Mouse (Mus musculus) adrenal gland, postnatal 14 days (tissue): ENCODE data around the gene Pcmtd2. TPM values are rescaled to one million over a fixed set of nuclear protein-coding genes. Genes with fewer than 3 reads are reported as not detected.
"Not testable (repeated sequence)": the region's sequence is repeated elsewhere in the genome, so short reads cannot be mapped to it uniquely, and the experiment has no call there.

ENCODE experiments used
- DNase-seq: peaks from one replicate; pipeline ENCODE4 v3.0.0; 2021; ENCODE audit warnings: mixed read lengths
- long read RNA-seq, 2 experiments: library from polyadenylated mRNA; stranded (forward); transcript quantifications; one replicate each; pipeline ENCODE4 v2.0.0; 2021
- total RNA-seq: library from RNA; stranded (reverse); gene quantifications from 2 replicates; pipeline ENCODE4 v1.2.3, GENCODE M21; 2021

The Pcmtd2 gene
- total RNA-seq = 47.6 and 52.4 TPM in 2 replicates
- long read RNA-seq, experiment 1, transcript Pcmtd2-202 (7 exons, 3,499 nt) = minor isoform, 5 of 64 reads
- long read RNA-seq, experiment 1, transcript Pcmtd2-201 (7 exons, 3,569 nt) = major isoform, 45 of 64 reads
- long read RNA-seq, experiment 1, partial matches to known transcripts = 4 of 64 reads
- long read RNA-seq, experiment 1, other reads (novel, unspliced or antisense) = 10 of 64 reads
- long read RNA-seq, experiment 2, transcript Pcmtd2-201 (7 exons, 3,569 nt) = major isoform, 23 of 33 reads
- long read RNA-seq, experiment 2, partial matches to known transcripts = 1 of 33 reads
- long read RNA-seq, experiment 2, other reads (novel, unspliced or antisense) = 6 of 33 reads

- DNase-seq = peak; percentile 96
These were observed at the start of gene Pcmtd2 for GRCm38 (mm10) chr2:181837372-181838292. Gene Pcmtd2, plus strand, starts transcription at chr2:181837854.

- DNase-seq = no peak
These were observed 48.3 kb upstream of the Pcmtd2 start for GRCm38 (mm10) chr2:181789396-181789795.

DNA sequence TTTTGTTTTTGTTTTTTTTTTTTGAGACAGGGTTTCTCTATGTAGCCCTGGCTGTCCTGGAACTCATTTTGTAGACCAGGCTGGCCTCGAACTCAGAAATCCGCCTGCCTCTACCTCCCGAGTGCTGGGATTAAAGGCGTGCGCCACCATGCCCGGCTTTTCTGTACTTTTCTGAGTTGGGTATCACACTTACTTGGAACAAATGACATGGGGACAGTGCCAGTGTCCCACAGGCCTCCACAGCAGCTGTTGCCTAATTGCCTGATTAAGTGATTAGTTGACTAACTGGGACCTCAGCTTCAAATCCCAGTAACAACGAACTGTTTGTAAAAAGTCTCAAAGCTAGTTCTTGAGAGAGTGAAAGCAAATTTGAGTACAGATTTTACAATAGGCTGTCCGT, 44.5 kb upstream of the Pcmtd2 start:
- not testable (repeated sequence) for DNase-seq

DNA sequence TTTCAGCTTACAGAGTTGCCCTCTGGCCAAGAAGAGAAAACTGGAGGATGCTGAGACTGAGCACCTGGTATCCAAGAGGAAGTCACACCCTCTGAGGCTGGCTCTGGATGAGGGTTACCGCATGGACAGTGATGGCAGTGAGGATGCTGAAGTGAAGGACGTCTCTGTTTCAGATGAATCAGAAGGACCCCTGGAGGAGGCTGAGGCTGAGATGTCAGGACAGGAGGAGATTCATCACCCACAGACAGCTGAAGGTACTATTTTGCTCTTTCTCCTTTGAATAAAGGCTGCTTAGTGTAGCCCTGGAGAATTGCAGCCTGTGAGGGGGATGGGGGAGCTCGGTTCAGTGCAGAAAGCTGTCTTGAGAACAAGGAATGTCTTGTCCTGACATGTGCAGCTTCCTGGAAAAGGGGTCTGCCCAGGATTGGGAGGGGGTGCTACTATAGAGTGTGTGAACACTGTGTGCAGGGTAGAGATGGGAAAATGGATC, 42.0 kb upstream of the Pcmtd2 start:
- DNase-seq = no peak

DNA sequence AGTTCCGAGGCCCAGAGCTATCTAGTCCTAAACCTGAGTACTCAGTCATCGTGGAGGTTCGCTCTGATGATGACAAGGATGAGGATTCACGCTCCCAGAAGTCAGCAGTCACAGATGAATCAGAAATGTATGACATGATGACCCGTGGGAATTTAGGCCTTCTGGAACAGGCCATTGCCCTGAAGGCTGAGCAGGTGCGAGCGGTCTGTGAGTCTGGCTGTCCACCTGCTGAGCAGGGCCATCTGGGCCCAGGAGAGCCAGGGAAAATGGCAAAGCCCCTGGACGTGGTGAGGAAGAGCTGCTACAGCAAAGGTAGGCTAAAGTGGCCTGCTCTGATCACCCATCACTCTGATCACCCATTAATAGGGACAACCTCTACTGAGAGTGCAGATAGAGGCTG, 40.0 kb upstream of the Pcmtd2 start:
- DNase-seq = no peak

DNA sequence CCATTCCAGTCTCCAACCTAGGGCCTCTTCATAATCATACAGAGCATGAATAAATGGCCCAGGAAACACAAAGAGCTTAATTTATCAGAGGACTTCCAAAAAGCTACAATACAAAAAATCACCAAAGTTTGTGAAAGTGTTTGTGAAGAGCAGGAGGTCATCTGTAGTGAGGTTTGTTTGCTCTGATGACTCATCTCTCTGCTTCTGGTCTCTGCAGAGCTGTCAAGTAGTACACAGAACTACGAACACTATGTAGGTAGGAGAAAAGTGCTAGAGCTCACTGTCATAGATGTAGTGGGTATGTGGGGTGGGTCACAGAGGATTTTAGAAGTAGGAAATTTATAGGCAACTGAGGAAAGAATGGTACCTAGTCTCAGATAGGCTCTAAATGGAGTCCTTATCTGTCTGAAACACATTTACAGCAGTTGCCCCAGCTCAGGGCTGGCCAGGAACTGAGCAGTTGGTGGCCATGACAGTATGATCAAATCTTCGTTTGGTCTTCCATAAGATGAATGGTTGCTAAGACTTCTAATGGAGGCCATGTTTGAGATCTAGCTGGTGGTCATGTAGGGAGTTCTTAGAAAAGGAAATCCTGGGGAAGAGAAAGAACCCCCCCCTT, 8.5 kb upstream of the Pcmtd2 start:
- DNase-seq = no peak

DNA sequence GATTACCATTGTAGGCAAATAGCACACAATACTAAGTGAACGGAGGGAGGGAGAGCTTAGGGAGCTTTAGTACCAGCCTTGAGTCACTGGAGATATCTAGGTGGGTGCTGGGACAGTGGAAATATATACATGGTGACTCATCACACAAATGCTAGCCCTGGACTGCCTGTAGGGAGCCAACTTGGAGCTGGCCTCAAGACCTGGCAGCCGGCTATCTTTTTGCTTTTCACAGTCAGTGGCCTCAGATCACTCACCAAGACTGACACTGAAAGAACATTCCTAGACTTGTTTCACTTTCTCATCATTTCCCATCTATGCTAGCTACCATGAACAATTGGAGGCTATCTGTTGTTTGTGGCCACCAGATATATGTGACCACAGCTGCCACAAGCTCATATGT, 4.9 kb upstream of the Pcmtd2 start:
- DNase-seq = no peak

DNA sequence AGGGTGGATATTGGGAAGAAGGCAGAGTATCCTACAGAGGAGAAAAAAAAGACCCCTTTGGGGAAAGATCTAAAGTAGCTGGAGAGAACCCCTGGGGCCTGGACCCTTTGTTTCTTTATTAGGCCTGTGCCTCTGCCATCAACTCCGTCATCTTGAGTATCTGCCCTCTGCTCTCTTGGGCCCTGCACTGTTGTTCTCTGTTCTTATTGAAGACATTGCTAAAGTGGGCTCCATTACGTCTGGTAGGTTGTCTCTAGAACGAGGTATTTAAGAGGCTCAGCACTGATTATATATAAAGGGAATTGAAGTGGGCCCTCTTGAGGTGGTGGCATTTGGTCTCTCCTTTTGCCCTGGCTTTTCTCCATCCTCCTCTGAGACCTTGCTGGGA, 633 bp downstream of the Pcmtd2 start:
- DNase-seq = peak; percentile 6

DNA sequence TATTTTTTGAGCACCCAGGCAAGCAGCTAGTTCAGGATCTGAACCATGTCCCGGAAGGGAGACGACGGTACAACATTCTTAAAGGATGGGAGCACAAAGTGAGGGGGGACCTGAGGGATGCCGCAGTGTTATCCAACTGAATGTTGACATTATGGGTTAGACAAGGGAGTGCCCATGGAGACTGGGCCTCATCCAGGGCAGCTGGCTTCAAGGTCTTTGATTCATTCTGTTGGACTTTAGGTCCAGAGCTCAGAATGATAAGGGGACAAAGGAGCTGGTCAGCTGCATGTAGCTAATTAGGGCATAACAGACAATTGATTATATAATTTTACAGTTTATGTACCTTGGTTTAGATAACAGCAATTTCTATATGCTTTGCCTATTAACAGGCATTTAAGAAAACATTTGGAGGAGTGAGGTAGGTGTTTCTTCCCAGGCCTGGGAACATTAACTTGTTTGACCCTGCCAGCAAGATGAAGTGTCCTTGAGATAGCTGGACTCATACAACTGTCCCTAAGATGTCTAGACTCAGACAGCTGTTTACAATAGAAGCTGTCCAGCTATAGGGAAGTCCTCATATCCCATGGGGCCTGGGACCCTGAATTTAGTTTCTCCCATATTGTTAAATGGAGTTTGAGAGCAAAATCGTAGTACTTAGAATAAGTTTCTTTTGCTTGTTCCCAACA, 8.2 kb downstream of the Pcmtd2 start:
- peak; percentile 4 for DNase-seq

DNA sequence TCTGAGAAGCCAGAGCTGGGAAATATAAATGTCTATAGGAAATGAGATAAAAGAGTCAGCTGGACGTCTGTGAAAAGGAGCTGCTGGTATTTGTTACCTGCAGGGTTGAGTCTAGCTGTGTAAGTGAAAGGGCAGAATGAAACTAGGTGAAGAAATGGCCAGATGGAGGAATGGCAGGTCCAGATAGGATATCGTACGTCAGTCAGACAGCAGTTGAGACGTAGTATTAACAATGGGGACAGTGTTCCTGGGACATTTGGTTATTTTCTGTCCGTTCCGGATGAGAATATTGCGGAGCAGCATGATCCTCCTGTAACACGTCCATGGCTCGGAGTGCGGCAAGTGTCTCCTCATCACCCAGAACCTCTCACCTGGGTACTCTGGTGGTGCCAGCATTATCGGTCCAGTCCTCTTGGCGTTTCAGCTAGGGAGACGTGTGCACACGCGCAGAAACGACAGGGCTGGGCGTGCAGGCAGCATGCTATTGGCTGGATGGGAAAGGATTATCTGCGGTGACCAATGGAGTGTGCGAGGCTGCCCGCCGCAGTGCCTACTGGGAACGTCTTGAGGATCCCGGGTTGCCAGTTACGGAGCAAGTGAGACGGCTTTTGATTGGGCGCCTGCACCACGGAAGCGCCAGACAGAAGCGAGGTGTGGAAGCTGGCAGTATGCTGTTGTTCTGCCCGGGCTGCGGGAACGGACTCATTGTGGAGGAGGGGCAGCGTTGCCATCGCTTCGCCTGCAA, 26.3 kb downstream of the Pcmtd2 start, which contains the start of gene Polr3k:
Polr3k (plus strand) TSS at position 547 of the 745 bp plus-strand sequence.
- peak; percentile 96 for DNase-seq

DNA sequence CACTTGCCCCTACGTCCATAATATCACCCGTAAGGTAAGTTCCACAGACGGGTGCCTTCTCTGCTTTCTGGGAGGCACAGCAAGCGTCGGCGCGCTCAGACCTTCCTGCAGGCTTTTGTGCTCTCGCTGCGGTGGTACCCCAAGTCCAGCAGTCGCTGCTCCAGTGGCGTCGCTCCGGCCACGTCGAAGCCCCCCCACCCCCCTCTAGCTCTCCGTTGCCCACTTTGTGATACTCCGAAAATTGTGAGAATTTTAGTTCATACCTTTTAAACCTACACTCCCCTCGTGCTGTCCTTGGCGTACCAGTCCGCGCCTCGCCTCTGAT, 26.8 kb downstream of the Pcmtd2 start:
- DNase-seq = no peak

DNA sequence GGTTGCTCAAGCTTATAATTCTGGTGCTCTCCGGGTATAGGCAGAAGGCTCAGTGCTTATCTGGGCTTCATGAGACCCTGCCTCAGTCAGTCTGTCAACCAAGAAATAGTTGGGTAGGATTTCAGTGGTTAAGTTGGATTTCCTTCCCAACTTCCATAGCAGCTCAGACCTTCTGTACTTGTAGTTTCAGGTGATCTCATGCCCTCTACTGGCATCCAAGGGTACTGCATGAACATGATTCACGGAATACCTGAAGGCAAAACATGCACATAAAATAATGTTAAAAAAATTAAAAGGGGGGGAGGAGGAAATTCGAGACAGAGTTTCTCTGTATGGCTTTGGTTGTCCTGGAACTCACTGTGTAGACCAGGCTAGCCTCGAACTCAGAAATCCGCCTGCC, 29.3 kb downstream of the Pcmtd2 start:
- DNase-seq = peak; percentile 77

DNA sequence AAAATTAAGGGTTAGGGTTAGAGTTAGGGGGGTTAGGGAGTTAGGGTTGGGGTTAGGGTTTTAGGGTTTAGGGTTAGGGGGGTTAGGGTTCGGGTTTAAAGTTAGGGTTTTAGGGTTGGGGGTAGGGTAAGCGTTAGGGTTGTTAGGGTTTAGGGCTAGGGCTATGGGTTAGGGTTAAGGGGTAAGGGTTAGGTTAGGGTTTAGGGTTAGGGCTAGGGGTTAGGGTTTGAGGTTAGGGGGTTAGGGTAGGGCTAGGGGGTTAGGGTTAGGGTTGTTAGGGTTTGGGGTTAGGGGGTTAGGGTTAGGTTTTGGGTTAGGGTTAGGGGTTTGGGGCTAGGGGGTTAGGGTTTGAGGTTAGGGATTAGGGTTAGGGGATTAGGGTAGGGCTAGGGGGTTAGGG, 33.4 kb downstream of the Pcmtd2 start:
- no peak for DNase-seq

DNA sequence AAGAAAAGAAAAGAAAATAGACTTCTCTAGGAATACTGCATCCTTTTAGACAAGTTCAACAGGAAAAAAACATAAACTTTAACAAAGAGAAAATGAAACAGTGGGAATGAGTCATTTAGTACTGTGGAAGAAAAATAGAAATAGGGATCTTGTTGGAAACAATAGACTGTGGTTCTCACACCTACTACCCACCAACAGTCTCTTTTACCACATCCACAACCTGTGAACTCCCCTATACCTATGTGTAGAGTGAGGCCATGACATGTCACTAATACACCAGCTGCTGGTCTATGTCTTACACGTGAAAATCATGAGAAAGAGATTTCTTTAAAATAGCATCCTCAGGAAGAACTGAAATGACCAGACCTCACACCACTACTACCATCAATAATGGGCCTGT, 41.2 kb downstream of the Pcmtd2 start:
- DNase-seq = no peak

- DNase-seq = no peak
These were observed 45.5 kb downstream of the Pcmtd2 start for GRCm38 (mm10) chr2:181883022-181883749.

Other genes with a start within 250 kb of the Pcmtd2 start
- 59.4 and 60.0 TPM in 2 replicates for gene Prpf6, start 246.0 kb upstream of the Pcmtd2 start, total RNA-seq
- gene Zfp512b, start 245.1 kb upstream of the Pcmtd2 start, total RNA-seq = 57.3 and 67.7 TPM in 2 replicates
- 8.5 and 11.8 TPM in 2 replicates for gene Samd10, start 238.6 kb upstream of the Pcmtd2 start, total RNA-seq
- gene Gm29797, start 180.8 kb upstream of the Pcmtd2 start, total RNA-seq = not detected in 2 replicates
- 60.4 and 64.6 TPM in 2 replicates for gene Sox18, start 166.2 kb upstream of the Pcmtd2 start, total RNA-seq
- 5.2 and 9.8 TPM in 2 replicates for gene Tcea2, start 157.5 kb upstream of the Pcmtd2 start, total RNA-seq
- gene Rgs19, start 143.9 kb upstream of the Pcmtd2 start, total RNA-seq = 22.4 and 32.1 TPM in 2 replicates
- not detected in 2 replicates for gene Lkaaear1, start 139.4 kb upstream of the Pcmtd2 start, total RNA-seq
- gene Oprl1, start 122.8 kb upstream of the Pcmtd2 start, total RNA-seq = 1.5 and 2.7 TPM in 2 replicates
- gene Myt1, start 74.5 kb upstream of the Pcmtd2 start, total RNA-seq = 4.1 and 5.2 TPM in 2 replicates
- 12.7 and 18.2 TPM in 2 replicates for gene Polr3k, start 26.5 kb downstream of the Pcmtd2 start, total RNA-seq
- gene Gm14496, start 153.3 kb downstream of the Pcmtd2 start, total RNA-seq = not detected in 2 replicates